In the genomic region with DNA sequence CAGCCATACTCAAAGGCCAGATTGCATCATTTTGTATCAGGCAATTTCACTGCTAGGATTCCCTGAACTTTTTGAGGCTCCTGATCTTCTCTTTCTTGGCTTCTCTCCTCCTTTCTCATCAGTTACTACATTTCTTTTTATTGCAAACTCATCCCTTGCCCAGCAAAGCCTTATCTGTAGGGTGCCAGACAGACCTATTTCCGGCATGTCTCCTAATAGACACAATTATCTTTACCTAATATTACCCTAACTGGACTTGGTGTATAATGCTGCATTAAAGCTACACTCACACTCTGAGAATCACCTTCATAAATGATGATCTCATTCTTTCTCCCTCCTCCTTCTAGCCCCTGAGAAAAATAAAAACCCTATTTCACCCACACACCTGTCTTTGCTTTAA, we compare ENCODE assay signal across 14 mouse cellular contexts.
"Had no signal": no experiment of that assay in that cellular context is flagged by ENCODE, and none has a peak within 500 bp of the region (broad histone marks: within the 10 kb centered on the region; RNA-seq: fewer than 3 reads in every experiment).

No protein-coding gene starts in this region.

- H3K27ac ChIP-seq: kidney, postnatal 0 days; layer of hippocampus, adult 2 months; lung, embryonic 15.5 days had no signal

- H3K4me3 ChIP-seq: layer of hippocampus, adult 2 months; lung, embryonic 15.5 days; megakaryocyte, embryonic 14.5 days had no signal

- H3K4me1 ChIP-seq: lung, embryonic 15.5 days had no signal

- H3K36me3 ChIP-seq: lung, embryonic 15.5 days had no signal

- H3K9ac ChIP-seq: lung, embryonic 15.5 days had no signal

- DNase-seq: kidney, adult 2 months; kidney, postnatal 25 days; layer of hippocampus, adult 9-11 months; lung, adult 18-20 months; lung, postnatal 10 days; lung, postnatal 36 days; midbrain, embryonic 14.5 days; thymus, adult 18-20 months; thymus, postnatal 36 days had no signal

- H3K9me3 ChIP-seq: lung, embryonic 15.5 days; megakaryocyte, embryonic 14.5 days had no signal

- H3K4me2 ChIP-seq: lung, embryonic 15.5 days; midbrain, embryonic 11.5 days had no signal

- H3K27me3 ChIP-seq: lung, embryonic 15.5 days; megakaryocyte, embryonic 14.5 days had no signal
